Mouse (Mus musculus) embryonic fibroblast, embryonic 13.5 days (primary cell): Measurements from ENCODE around the gene Gm28551.

ENCODE experiments used
- CTCF ChIP-seq: IDR thresholded peaks from 2 replicates; pipeline ENCODE4 v1.5.1; 2011; ENCODE audit warnings: mild to moderate bottlenecking, control low read depth, low read length, moderate library complexity, borderline replicate concordance; ENCODE audit not compliant: insufficient read depth
- POLR2A ChIP-seq: IDR thresholded peaks from 2 replicates; pipeline ENCODE4 v1.6.1; 2011; ENCODE audit warnings: low read depth, mild to moderate bottlenecking, control low read depth, low read length, moderate library complexity

DNA sequence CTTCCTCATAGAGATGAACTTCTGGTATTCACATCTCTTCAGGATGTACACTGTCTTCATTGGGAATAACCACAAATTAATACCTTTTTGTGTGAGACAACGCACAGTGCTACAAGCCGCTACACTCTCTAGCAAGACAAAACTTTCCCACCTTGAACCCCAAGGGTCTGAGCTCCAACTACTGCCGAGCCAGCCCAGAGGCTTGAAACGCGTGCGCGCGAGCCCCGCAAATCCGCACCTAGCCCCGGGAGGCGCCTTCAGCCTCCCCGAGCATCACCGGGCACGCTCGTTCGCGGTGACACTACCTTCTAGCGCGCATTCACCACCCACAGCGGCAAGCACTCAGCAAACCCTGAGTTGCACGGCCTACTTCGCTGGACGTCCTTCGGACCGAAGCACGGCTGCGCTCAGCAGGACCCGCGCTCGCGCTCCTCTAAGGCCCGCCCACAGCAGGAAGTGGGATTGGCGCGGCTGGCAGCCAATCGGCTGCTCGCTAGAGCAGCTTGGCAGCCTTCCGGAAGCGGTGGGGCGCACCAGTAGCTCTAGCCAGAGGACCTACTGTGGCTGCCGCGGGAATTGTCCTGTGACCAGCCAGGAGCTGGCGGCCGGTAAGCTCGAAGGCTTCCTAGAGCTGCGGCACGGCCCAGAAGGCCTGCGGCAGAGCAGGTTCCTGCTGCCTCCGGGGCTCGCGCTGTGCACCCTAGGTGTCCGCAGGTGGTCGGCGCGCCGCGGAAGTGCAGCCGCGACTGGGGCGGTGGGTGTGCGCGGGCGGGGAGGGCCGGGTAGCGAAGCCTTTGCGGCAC is 55.7 kb downstream of the Gm28551 start, which contains the start of the genes Pms1, Ormdl1 and Gm28778:
- TF ChIP-seq CTCF (no peak), POLR2A (peak; percentile 93)
